23 mouse cellular contexts compared by ENCODE assay signal in the genomic region with DNA sequence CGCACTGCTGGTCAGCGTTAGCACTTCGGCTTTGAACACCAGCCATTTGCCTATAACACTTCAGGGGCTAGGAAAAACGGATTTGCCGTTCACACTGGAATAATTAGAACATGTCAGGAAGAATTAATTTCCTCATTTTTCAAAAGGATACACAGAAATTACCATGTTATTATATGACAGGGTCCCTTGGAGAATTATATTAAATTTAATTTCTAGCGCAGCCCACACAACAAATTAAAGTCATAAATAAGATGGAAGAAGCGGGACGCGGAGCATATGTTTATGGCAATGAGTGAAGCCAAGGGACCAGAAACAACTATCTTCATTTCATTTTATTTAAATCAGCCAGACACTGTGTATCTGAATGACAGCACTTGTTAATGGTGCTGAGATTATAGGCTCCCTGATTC.
DNase-seq lines count a peak whose midpoint lies in the region; ATAC-seq and TF ChIP-seq lines count a peak whose summit lies in the region.
"Had no signal": no experiment of that assay in that cellular context is flagged by ENCODE, and none has a peak within 500 bp of the region (broad histone marks: within the 10 kb centered on the region; RNA-seq: fewer than 3 reads in every experiment).

No protein-coding gene starts in this region.

- no peak for DNase-seq in hindbrain, embryonic 11.5 days (ENCODE audit: low spot score)
- DNase-seq in hindbrain, postnatal 0 days (ENCODE audit: low spot score) = peak; percentile 37
- DNase-seq in retina, embryonic 14.5 days (ENCODE audit: low spot score) = peak; percentile 53
- DNase-seq in spleen, postnatal 10 days (ENCODE audit: low spot score in 2 of 2) = no peak
- DNase-seq in heart, postnatal 4 days = no peak
- DNase-seq: adrenal gland, postnatal 36 days; cerebellum, adult 18-20 months; cerebellum, postnatal 36 days; gastrocnemius, adult 2 months; heart, postnatal 14 days; liver, embryonic 13.5 days; lung, embryonic 14.5 days; lung, postnatal 36 days; right cerebral cortex, adult 18-20 months; thymus, postnatal 25 days had no signal

- no peak overlapping the region for H3K27ac ChIP-seq in hindbrain, embryonic 13.5 days
- no peak overlapping the region for H3K27ac ChIP-seq in hindbrain, embryonic 11.5 days (ENCODE audit: low read depth, low read length)
- no peak overlapping the region for H3K27ac ChIP-seq in forebrain, embryonic 15.5 days (replicated peaks)
- H3K27ac ChIP-seq in hindbrain, postnatal 0 days = no peak overlapping the region
- H3K27ac ChIP-seq: embryonic facial prominence, embryonic 15.5 days; gastrocnemius, adult 2 months; limb, embryonic 13.5 days; liver, embryonic 13.5 days had no signal

- peaks cover 17% of the 10 kb centered on the region for H3K4me1 ChIP-seq in hindbrain, embryonic 13.5 days (replicated peaks)
- no peaks in the 10 kb centered on the region for H3K4me1 ChIP-seq in hindbrain, embryonic 11.5 days (replicated peaks; ENCODE audit: control insufficient read depth, insufficient read depth, low read length)
- peaks cover 26% of the 10 kb centered on the region for H3K4me1 ChIP-seq in forebrain, embryonic 15.5 days
- H3K4me1 ChIP-seq in hindbrain, postnatal 0 days (ENCODE audit: insufficient read depth, low read length) = peaks cover 6% of the 10 kb centered on the region; the same call in 1 of the 2 replicates
- H3K4me1 ChIP-seq: embryonic facial prominence, embryonic 15.5 days had no signal

- H3K4me3 ChIP-seq in hindbrain, embryonic 13.5 days = no peak overlapping the region
- no peak overlapping the region for H3K4me3 ChIP-seq in hindbrain, embryonic 11.5 days (ENCODE audit: low read depth, low read length)
- H3K4me3 ChIP-seq in forebrain, embryonic 15.5 days = no peak overlapping the region
- H3K4me3 ChIP-seq in hindbrain, postnatal 0 days (ENCODE audit: low read length) = no peak overlapping the region
- H3K4me3 ChIP-seq: embryonic facial prominence, embryonic 15.5 days; gastrocnemius, adult 2 months; limb, embryonic 13.5 days; liver, embryonic 13.5 days; myocyte had no signal

- no peaks in the 10 kb centered on the region for H3K36me3 ChIP-seq in hindbrain, embryonic 13.5 days
- H3K36me3 ChIP-seq in hindbrain, embryonic 11.5 days (ENCODE audit: control insufficient read depth, insufficient read depth, low read length) = no peaks in the 10 kb centered on the region
- no peaks in the 10 kb centered on the region for H3K36me3 ChIP-seq in forebrain, embryonic 15.5 days
- H3K36me3 ChIP-seq in hindbrain, postnatal 0 days (ENCODE audit: insufficient read depth, low read length) = no peaks in the 10 kb centered on the region
- H3K36me3 ChIP-seq: embryonic facial prominence, embryonic 15.5 days; liver, embryonic 13.5 days had no signal

- ATAC-seq in hindbrain, embryonic 13.5 days (ENCODE audit: low FRiP score) = peak; percentile 66
- no peak for ATAC-seq in hindbrain, embryonic 11.5 days (ENCODE audit: low FRiP score)
- peak; percentile 60; the same call in 1 of the 2 replicates for ATAC-seq in forebrain, embryonic 15.5 days (replicated peaks)
- 0 out of 2 replicates have a peak, but pooled peaks have one; percentile 15 for ATAC-seq in hindbrain, postnatal 0 days
- ATAC-seq: intestine, embryonic 16.5 days had no signal

- H3K9me3 ChIP-seq in hindbrain, embryonic 13.5 days = no peaks in the 10 kb centered on the region
- H3K9me3 ChIP-seq in hindbrain, embryonic 11.5 days (ENCODE audit: control insufficient read depth, low read length) = no peaks in the 10 kb centered on the region
- no peaks in the 10 kb centered on the region for H3K9me3 ChIP-seq in forebrain, embryonic 15.5 days
- no peaks in the 10 kb centered on the region for H3K9me3 ChIP-seq in hindbrain, postnatal 0 days (ENCODE audit: low read length)
- H3K9me3 ChIP-seq: embryonic facial prominence, embryonic 15.5 days; limb, embryonic 13.5 days; liver, embryonic 13.5 days had no signal

- no peak overlapping the region for H3K9ac ChIP-seq in hindbrain, embryonic 13.5 days
- no peak overlapping the region for H3K9ac ChIP-seq in hindbrain, embryonic 11.5 days (ENCODE audit: low read depth, low read length)
- no peak overlapping the region for H3K9ac ChIP-seq in forebrain, embryonic 15.5 days (replicated peaks)
- no peak overlapping the region for H3K9ac ChIP-seq in hindbrain, postnatal 0 days (replicated peaks; ENCODE audit: low read length)
- H3K9ac ChIP-seq: embryonic facial prominence, embryonic 15.5 days; limb, embryonic 13.5 days; liver, embryonic 13.5 days; lung, embryonic 14.5 days had no signal

- H3K27me3 ChIP-seq in hindbrain, embryonic 13.5 days = 0 out of 2 replicates have a peak, but pooled peaks cover 5% of the 10 kb centered on the region
- H3K27me3 ChIP-seq in hindbrain, embryonic 11.5 days (ENCODE audit: control insufficient read depth, insufficient read depth, low read length) = no peaks in the 10 kb centered on the region
- H3K27me3 ChIP-seq in forebrain, embryonic 15.5 days = no peaks in the 10 kb centered on the region
- no peaks in the 10 kb centered on the region for H3K27me3 ChIP-seq in hindbrain, postnatal 0 days (ENCODE audit: insufficient read depth, low read length)
- H3K27me3 ChIP-seq: CH12.LX; liver, embryonic 13.5 days had no signal

- no peak for TF ChIP-seq CTCF in hindbrain, postnatal 0 days (IDR thresholded peaks at IDR 0.05; ENCODE audit: low read depth)

- H3K4me2 ChIP-seq in hindbrain, embryonic 13.5 days = no peak overlapping the region
- no peak overlapping the region for H3K4me2 ChIP-seq in hindbrain, embryonic 11.5 days (replicated peaks; ENCODE audit: low read depth, low read length)
- H3K4me2 ChIP-seq in forebrain, embryonic 15.5 days (replicated peaks) = peak overlapping the region; percentile 22
- H3K4me2 ChIP-seq in hindbrain, postnatal 0 days (ENCODE audit: low read depth, low read length) = no peak overlapping the region
- H3K4me2 ChIP-seq: embryonic facial prominence, embryonic 15.5 days; heart, embryonic 11.5 days; limb, embryonic 13.5 days; liver, embryonic 13.5 days; lung, embryonic 14.5 days had no signal

- 41% methylated on average over 9 of the region's 9 CpGs for WGBS in hindbrain, embryonic 13.5 days
- 74% methylated on average over 9 of the region's 9 CpGs for WGBS in hindbrain, embryonic 11.5 days
- WGBS in forebrain, embryonic 15.5 days = 30% methylated on average over 9 of the region's 9 CpGs
- 44% methylated on average over 9 of the region's 9 CpGs for WGBS in hindbrain, postnatal 0 days

Comparison
In these comparisons a context has a peak if more than half of its experiments do, and no peak if none do; other contexts are left out.
1. DNase-seq: peak in hindbrain, postnatal 0 days (single experiment) and retina, embryonic 14.5 days (single experiment); none in hindbrain, embryonic 11.5 days (single experiment), spleen, postnatal 10 days (0 of 2) and heart, postnatal 4 days (single experiment).